Mouse (Mus musculus) C2C12 (cell line): Measurements from ENCODE around the gene Rabep2. TPM values are rescaled to one million over a fixed set of nuclear protein-coding genes. Genes with fewer than 3 reads are reported as not detected.

ENCODE experiments used
- H3K27me3 ChIP-seq: one replicate; pipeline ENCODE4 v1.6.1; 2011; ENCODE audit not compliant: control insufficient read depth, insufficient read depth, insufficient read length
- H3K36me3 ChIP-seq: one replicate; pipeline ENCODE4 v1.6.1; 2011; ENCODE audit not compliant: control insufficient read depth, insufficient read depth
- H3K4me3 ChIP-seq: one replicate; pipeline ENCODE4 v1.5.1; 2011; ENCODE audit warnings: mild to moderate bottlenecking, control low read depth; ENCODE audit not compliant: poor library complexity, insufficient read depth, severe bottlenecking
- H3K79me2 ChIP-seq: one replicate; pipeline ENCODE4 v1.6.1; 2011; ENCODE audit not compliant: control insufficient read depth, insufficient read depth
- H3K79me3 ChIP-seq: one replicate; pipeline ENCODE4 v1.6.1; 2011; ENCODE audit warnings: low read depth, control low read depth
- H3ac ChIP-seq: one replicate; pipeline ENCODE3; 2011; ENCODE audit warnings: low read depth; ENCODE audit not compliant: control insufficient read depth, insufficient read length
- CEBPB ChIP-seq: IDR thresholded peaks from one replicate; pipeline ENCODE4 v1.6.1; 2011; ENCODE audit warnings: low read depth, mild to moderate bottlenecking, control low read depth, moderate library complexity
- CTCF ChIP-seq: IDR thresholded peaks from one replicate; pipeline ENCODE4 v1.5.1; 2011; ENCODE audit not compliant: control insufficient read depth, insufficient read depth, insufficient read length
- FOSL1 ChIP-seq: IDR thresholded peaks from one replicate; pipeline ENCODE4 v1.8.0; 2011; ENCODE audit warnings: mild to moderate bottlenecking, low read length; ENCODE audit not compliant: poor library complexity, insufficient read depth, severe bottlenecking
- MAX ChIP-seq: IDR thresholded peaks from one replicate; pipeline ENCODE4 v1.6.1; 2011; ENCODE audit warnings: mild to moderate bottlenecking, control low read depth
- MYOD1 ChIP-seq: IDR thresholded peaks from one replicate; pipeline ENCODE4 v1.6.1; 2011; ENCODE audit warnings: low read depth; ENCODE audit not compliant: control insufficient read depth, insufficient read length
- MYOG ChIP-seq: IDR thresholded peaks from one replicate; pipeline ENCODE4 v1.6.1; 2011; ENCODE audit not compliant: control insufficient read depth, insufficient read length; ENCODE audit errors: extremely low read depth
- USF1 ChIP-seq: IDR thresholded peaks from one replicate; pipeline ENCODE4 v1.6.1; 2011; ENCODE audit warnings: low read depth, mild to moderate bottlenecking, control low read depth, moderate library complexity
- polyA plus RNA-seq: library from polyadenylated mRNA; unstranded; fragments of >200 nt; fragmentation: generic; extraction: Trizol; gene quantifications from one replicate; pipeline ENCODE4 v1.2.1, GENCODE M21; 2012; ENCODE audit warnings: missing spikeins

Rabep2 gene
- polyA plus RNA-seq, 1 experiment = 17.5 TPM

DNA sequence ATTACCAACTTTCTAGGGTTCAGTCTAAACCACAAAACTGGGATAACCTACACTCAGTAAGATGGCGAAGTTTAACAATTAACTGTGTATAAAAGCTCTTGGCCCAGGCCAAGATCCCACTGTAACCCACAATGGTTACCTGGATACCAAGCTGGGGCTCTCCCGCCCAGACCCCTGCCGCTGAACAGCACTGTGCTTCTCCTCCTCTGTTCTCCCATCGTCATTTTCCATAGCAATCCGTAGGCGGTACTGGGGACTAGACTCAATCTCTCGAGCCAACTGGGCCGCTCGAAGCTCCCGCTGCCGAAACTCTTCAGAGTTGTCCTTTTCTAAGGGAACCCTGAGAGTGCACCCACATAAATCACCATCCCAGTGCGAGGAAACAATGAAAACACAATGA is 69.4 kb downstream of the Rabep2 start:
- H3ac ChIP-seq = no peak overlapping the region
- no peaks in the 10 kb centered on the region for H3K27me3 ChIP-seq
- peaks cover 81% of the 10 kb centered on the region for H3K36me3 ChIP-seq
- TF ChIP-seq MYOD1 (no peak), FOSL1 (no peak), CTCF (no peak), CEBPB (no peak), MYOG (no peak), USF1 (no peak), MAX (no peak)
- H3K4me3 ChIP-seq = no peak overlapping the region
- H3K79me2 ChIP-seq = peaks cover 57% of the 10 kb centered on the region
- peaks cover 39% of the 10 kb centered on the region for H3K79me3 ChIP-seq

Other genes starting within 250 kb of the Rabep2 start
- 65.0 TPM for gene Xpo6, start 228.3 kb upstream of the Rabep2 start, polyA plus RNA-seq
- gene Sbk1, start 156.1 kb upstream of the Rabep2 start, polyA plus RNA-seq = 11.3 TPM
- 0.23 TPM for gene Lat, start 59.2 kb upstream of the Rabep2 start, polyA plus RNA-seq
- 69.8 TPM for gene Spns1, start 51.3 kb upstream of the Rabep2 start, polyA plus RNA-seq
- 6.2 TPM for gene Nfatc2ip, start 32.0 kb upstream of the Rabep2 start, polyA plus RNA-seq
- not detected for gene Cd19, start 13.9 kb upstream of the Rabep2 start, polyA plus RNA-seq
- 2.2 TPM for gene Atp2a1, start 34.3 kb downstream of the Rabep2 start, polyA plus RNA-seq
- gene Sh2b1, start 46.7 kb downstream of the Rabep2 start, polyA plus RNA-seq = 36.9 TPM
- 200 TPM for gene Tufm, start 58.6 kb downstream of the Rabep2 start, polyA plus RNA-seq
- 73.0 TPM for gene Atxn2l, start 74.7 kb downstream of the Rabep2 start, polyA plus RNA-seq
- 228 TPM for gene Eif3c, start 137.7 kb downstream of the Rabep2 start, polyA plus RNA-seq
- 2.0 TPM for gene Apobr, start 156.2 kb downstream of the Rabep2 start, polyA plus RNA-seq
- gene Cln3, start 157.1 kb downstream of the Rabep2 start, polyA plus RNA-seq = 4.5 TPM
- gene Il27, start 166.2 kb downstream of the Rabep2 start, polyA plus RNA-seq = not detected
- 49.9 TPM for gene Nupr1, start 202.1 kb downstream of the Rabep2 start, polyA plus RNA-seq
- 39.3 TPM for gene Sgf29, start 220.6 kb downstream of the Rabep2 start, polyA plus RNA-seq
- gene Sult1a1, start 247.7 kb downstream of the Rabep2 start, polyA plus RNA-seq = 0.07 TPM